ENCODE assay signal across 8 mouse cellular contexts in genomic region chr5:125304245-125304856, GRCm38 (mm10). TPM values are rescaled to one million over a fixed set of nuclear protein-coding genes. Genes with fewer than 3 reads are reported as not detected.
DNase-seq lines count a peak whose midpoint lies in the region; ATAC-seq and TF ChIP-seq lines count a peak whose summit lies in the region.

No protein-coding gene starts in this region.

- H3K9ac ChIP-seq in hindbrain, embryonic 15.5 days = no peak overlapping the region
- H3K9ac ChIP-seq in neural tube, embryonic 13.5 days = no peak overlapping the region

- peaks cover 45% of the 10 kb centered on the region for H3K4me1 ChIP-seq in E14TG2a.4 (replicated peaks; ENCODE audit: low read depth, low read length)
- H3K4me1 ChIP-seq in hindbrain, embryonic 15.5 days (replicated peaks) = 0 out of 2 replicates have a peak, but pooled peaks cover 3% of the 10 kb centered on the region
- peaks cover 9% of the 10 kb centered on the region; the same call in 1 of the 2 replicates for H3K4me1 ChIP-seq in neural tube, embryonic 13.5 days (replicated peaks)

- H3K27me3 ChIP-seq in E14TG2a.4 (ENCODE audit: insufficient read depth, low read length) = no peaks in the 10 kb centered on the region
- H3K27me3 ChIP-seq in hindbrain, embryonic 15.5 days = no peaks in the 10 kb centered on the region
- H3K27me3 ChIP-seq in neural tube, embryonic 13.5 days = no peaks in the 10 kb centered on the region

- 27% methylated on average over 18 of the region's 18 CpGs for WGBS in hindbrain, embryonic 15.5 days
- 19% methylated on average over 18 of the region's 18 CpGs for WGBS in neural tube, embryonic 13.5 days

- peaks cover 36% of the 10 kb centered on the region for H3K36me3 ChIP-seq in E14TG2a.4 (ENCODE audit: insufficient read depth, low read length)
- H3K36me3 ChIP-seq in hindbrain, embryonic 15.5 days = peaks cover 13% of the 10 kb centered on the region
- peaks cover 20% of the 10 kb centered on the region for H3K36me3 ChIP-seq in neural tube, embryonic 13.5 days

- ATAC-seq in hindbrain, embryonic 15.5 days (ENCODE audit: low FRiP score, low read depth) = peak; percentile 55
- peak; percentile 67; the same call in 1 of the 2 replicates for ATAC-seq in neural tube, embryonic 13.5 days (ENCODE audit: low read depth)

- no peaks in the 10 kb centered on the region for H3K9me3 ChIP-seq in E14TG2a.4 (ENCODE audit: low read length)
- H3K9me3 ChIP-seq in hindbrain, embryonic 15.5 days = no peaks in the 10 kb centered on the region
- no peaks in the 10 kb centered on the region; the same call in 1 of the 2 replicates for H3K9me3 ChIP-seq in neural tube, embryonic 13.5 days

- no peak overlapping the region for H3K27ac ChIP-seq in hindbrain, embryonic 15.5 days (replicated peaks)
- H3K27ac ChIP-seq in neural tube, embryonic 13.5 days (replicated peaks) = no peak overlapping the region

- peak overlapping the region; percentile 27 for H3K4me2 ChIP-seq in hindbrain, embryonic 15.5 days
- peak overlapping the region; percentile 8; the same call in 1 of the 2 replicates for H3K4me2 ChIP-seq in neural tube, embryonic 13.5 days

- DNase-seq in c-Kit-positive CD71-positive TER-119-negative erythroid progenitor cells, embryonic 14.5 days (ENCODE audit: low read depth) = peak; percentile 46
- DNase-seq in liver = peak; percentile 77
- no peak for DNase-seq in right cerebral cortex, adult 2 months (ENCODE audit: low spot score in 2 of 2)
- DNase-seq in thymus, postnatal 25 days = no peak
- no peak for DNase-seq in gastrocnemius, postnatal 4 days (ENCODE audit: low spot score in 2 of 2)

- TF ChIP-seq CTCF in E14TG2a.4 (conservative IDR thresholded peaks at IDR 0.05; ENCODE audit: low read length) = no peak

- H3K4me3 ChIP-seq in E14TG2a.4 (replicated peaks; ENCODE audit: low read length) = peak overlapping the region; percentile 63
- no peak overlapping the region for H3K4me3 ChIP-seq in hindbrain, embryonic 15.5 days
- no peak overlapping the region for H3K4me3 ChIP-seq in neural tube, embryonic 13.5 days

RNA-seq across cellular contexts. Expression of gene Scarb1, which starts 36.5 kb away (rescaled TPM):
- polyA plus RNA-seq in hindbrain, embryonic 15.5 days (2015; fragmentation: Nextera tagmentation; extraction: Ambion mirVana) = 46.6 and 52.4 TPM in 2 replicates
- 28.8 and 33.2 TPM in 2 replicates for polyA plus RNA-seq in neural tube, embryonic 13.5 days (2015; fragmentation: Nextera tagmentation; extraction: Ambion mirVana)
- total RNA-seq in gastrocnemius, postnatal 4 days (2021) = 10 to 100 TPM; 49.4 to 54.6 TPM

Comparison
In these comparisons a context has a peak if more than half of its experiments do, and no peak if none do; other contexts are left out.
1. DNase-seq: peak in c-Kit-positive CD71-positive TER-119-negative erythroid progenitor cells, embryonic 14.5 days (single experiment) and liver (single experiment); none in right cerebral cortex, adult 2 months (0 of 2), thymus, postnatal 25 days (single experiment) and gastrocnemius, postnatal 4 days (0 of 2).